Mouse (Mus musculus) layer of hippocampus, postnatal 36 days (tissue): ENCODE results near the gene Hipk1. TPM values are rescaled to one million over a fixed set of nuclear protein-coding genes. Genes with fewer than 3 reads are reported as not detected.
A peak's percentile ranks its signal among the peaks of the same experiment; 100 is the strongest.
"Not testable (repeated sequence)": the region's sequence is repeated elsewhere in the genome, so short reads cannot be mapped to it uniquely, and the experiment has no call there.

Experiments used
- DNase-seq, 2 experiments: peaks; one replicate each; pipeline ENCODE4 v3.0.0; 2022
- total RNA-seq, 2 experiments: library from RNA; stranded (reverse); gene quantifications; 2 replicates each; pipeline ENCODE4 v1.2.3; 2021

Hipk1 gene
- 100 to 1,000 TPM; 122 to 138 TPM for total RNA-seq

- DNase-seq, result peak; percentile 94
Observed at GRCm38 (mm10) chr3:103791230-103792110, at the start of gene Hipk1. Hipk1 (minus strand) TSS chr3:103791563.

- DNase-seq, result not testable (repeated sequence)
Observed at GRCm38 (mm10) chr3:103840946-103841345, 49.6 kb upstream of the Hipk1 start.

GRCm38 (mm10) chr3:103840195-103840594, 48.8 kb upstream of the Hipk1 start:
- not testable (repeated sequence) for DNase-seq

GRCm38 (mm10) chr3:103839711-103840110, 48.3 kb upstream of the Hipk1 start:
- DNase-seq, result no peak

- no peak for DNase-seq
Observed at GRCm38 (mm10) chr3:103836453-103836852, 45.1 kb upstream of the Hipk1 start.

GRCm38 (mm10) chr3:103835951-103836310, 44.6 kb upstream of the Hipk1 start:
- peak in 1 of 2 experiments; percentile 21 for DNase-seq

GRCm38 (mm10) chr3:103835272-103835950, 44.0 kb upstream of the Hipk1 start:
- DNase-seq, result no peak

- DNase-seq, result no peak
Observed at GRCm38 (mm10) chr3:103834001-103834400, 42.6 kb upstream of the Hipk1 start.

- DNase-seq, result no peak
Observed at GRCm38 (mm10) chr3:103832426-103832825, 41.1 kb upstream of the Hipk1 start, which contains the start of gene Bcl2l15. Bcl2l15 (plus strand) TSS chr3:103832601.

GRCm38 (mm10) chr3:103831146-103831545, 39.8 kb upstream of the Hipk1 start:
- DNase-seq, result no peak

GRCm38 (mm10) chr3:103830681-103831080, 39.3 kb upstream of the Hipk1 start:
- DNase-seq, result not testable (repeated sequence)

- no peak for DNase-seq
Observed at GRCm38 (mm10) chr3:103829036-103829435, 37.7 kb upstream of the Hipk1 start.

GRCm38 (mm10) chr3:103827548-103827947, 36.2 kb upstream of the Hipk1 start:
- no peak for DNase-seq

GRCm38 (mm10) chr3:103810967-103811366, 19.6 kb upstream of the Hipk1 start:
- no peak for DNase-seq

- no peak for DNase-seq
Observed at GRCm38 (mm10) chr3:103809799-103810150, 18.4 kb upstream of the Hipk1 start.

GRCm38 (mm10) chr3:103808891-103809798, 17.8 kb upstream of the Hipk1 start, which contains the start of the genes Dclre1b, Ap4b1 and Gm43064:
Dclre1b (minus strand) TSS chr3:103809444.
Ap4b1 (plus strand) TSS chr3:103809520.
Gm43064 (plus strand) TSS chr3:103809573.
- peak; percentile 84 to 87 for DNase-seq

- no peak for DNase-seq
Observed at GRCm38 (mm10) chr3:103805671-103806070, 14.3 kb upstream of the Hipk1 start.

- no peak for DNase-seq
Observed at GRCm38 (mm10) chr3:103802861-103803260, 11.5 kb upstream of the Hipk1 start.

- DNase-seq, result peak; percentile 68 to 73
Observed at GRCm38 (mm10) chr3:103801631-103802531, 10.5 kb upstream of the Hipk1 start.

GRCm38 (mm10) chr3:103799507-103799906, 8.1 kb upstream of the Hipk1 start:
- DNase-seq, result no peak

- no peak for DNase-seq
Observed at GRCm38 (mm10) chr3:103796389-103796788, 5.0 kb upstream of the Hipk1 start.
